Mouse (Mus musculus) megakaryocyte, embryonic 14.5 days (primary cell): Measurements from ENCODE around the gene Mrpl43.

Source experiments
- FLI1 ChIP-seq: IDR thresholded peaks from 2 replicates; pipeline ENCODE4 v1.6.1; 2012; ENCODE audit warnings: low read length, inconsistent platforms, mixed read lengths
- GATA1 ChIP-seq: IDR thresholded peaks from 3 replicates; pipeline ENCODE4 v1.6.1; 2012; ENCODE audit warnings: mixed read lengths, low read length, inconsistent platforms, borderline replicate concordance

GRCm38 (mm10) chr19:44997786-44998185 lies 8.5 kb downstream of the Mrpl43 start:
- TF ChIP-seq GATA1: no peak
- no peak for TF ChIP-seq FLI1
